ENCODE assay signal across 9 mouse cellular contexts in the genomic region with DNA sequence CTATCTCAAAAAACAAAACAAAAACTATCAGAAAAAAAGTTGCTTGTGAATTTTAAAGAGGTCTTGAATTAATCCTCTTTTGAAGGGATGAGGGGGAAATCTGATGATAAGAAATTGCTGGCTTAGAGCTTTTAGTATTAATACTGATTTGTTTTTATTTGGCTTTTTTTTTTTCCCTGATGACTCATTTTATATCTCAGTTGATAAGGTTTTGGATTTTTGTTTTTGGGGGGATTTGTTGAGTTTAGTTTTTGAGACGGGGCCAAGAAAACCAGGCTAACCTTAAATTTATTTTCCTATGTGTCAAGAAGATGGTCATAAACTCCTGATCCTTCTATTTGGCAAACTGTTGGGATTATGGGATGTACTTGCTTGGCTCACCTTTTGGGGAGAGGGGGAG. TPM values are rescaled to one million over a fixed set of nuclear protein-coding genes. Genes with fewer than 3 reads are reported as not detected.
DNase-seq lines count a peak whose midpoint lies in the region; ATAC-seq and TF ChIP-seq lines count a peak whose summit lies in the region.
"Had no signal": no experiment of that assay in that cellular context is flagged by ENCODE, and none has a peak within 500 bp of the region (broad histone marks: within the 10 kb centered on the region; RNA-seq: fewer than 3 reads in every experiment).

No protein-coding gene starts in this region.

- 84% methylated on average over 1 of the region's 1 CpGs for WGBS in lung, embryonic 14.5 days
- WGBS in intestine, embryonic 16.5 days = 76% methylated on average over 1 of the region's 1 CpGs
- WGBS in neural tube, embryonic 12.5 days = 100% methylated on average over 1 of the region's 1 CpGs

- no peaks in the 10 kb centered on the region for H3K9me3 ChIP-seq in lung, embryonic 14.5 days (ENCODE audit: low read depth, low read length)
- H3K9me3 ChIP-seq in intestine, embryonic 16.5 days (ENCODE audit: control insufficient read depth, low read length) = no peaks in the 10 kb centered on the region
- no peaks in the 10 kb centered on the region for H3K9me3 ChIP-seq in neural tube, embryonic 12.5 days

- H3K9ac ChIP-seq in lung, embryonic 14.5 days = peak overlapping the region; percentile 99; the same call in 1 of the 2 replicates
- H3K9ac ChIP-seq in intestine, embryonic 16.5 days (ENCODE audit: low read depth, low read length) = no peak overlapping the region
- H3K9ac ChIP-seq in neural tube, embryonic 12.5 days = no peak overlapping the region

- H3K27ac ChIP-seq in lung, embryonic 14.5 days (ENCODE audit: low read depth) = no peak overlapping the region
- no peak overlapping the region for H3K27ac ChIP-seq in embryonic fibroblast, embryonic 13.5 days (ENCODE audit: insufficient read depth, low read length)
- no peak overlapping the region for H3K27ac ChIP-seq in intestine, embryonic 16.5 days (ENCODE audit: low read length)
- H3K27ac ChIP-seq in neural tube, embryonic 12.5 days = no peak overlapping the region

- DNase-seq in lung, embryonic 14.5 days = no peak
- DNase-seq in lung, postnatal 4 days = no peak
- DNase-seq in Muller cell, postnatal 12 days (ENCODE audit: inconsistent ontology term) = no peak
- no peak for DNase-seq in layer of hippocampus, postnatal 14 days (ENCODE audit: low spot score in 2 of 2)
- DNase-seq: cerebellum, postnatal 14 days had no signal

- no peak for TF ChIP-seq POLR2A in embryonic fibroblast, embryonic 13.5 days (IDR thresholded peaks at IDR 0.05; ENCODE audit: low read depth, low read length)

- TF ChIP-seq CTCF in lung, embryonic 14.5 days (IDR thresholded peaks at IDR 0.05; ENCODE audit: low read depth) = no peak
- TF ChIP-seq CTCF in embryonic fibroblast, embryonic 13.5 days (IDR thresholded peaks at IDR 0.05; ENCODE audit: borderline replicate concordance, insufficient read depth, low read length) = no peak

- peak overlapping the region; percentile 99; the same call in 1 of the 2 replicates for H3K4me3 ChIP-seq in lung, embryonic 14.5 days (ENCODE audit: low read depth, low read length)
- peak overlapping the region; percentile 24; the same call in 1 of the 2 replicates for H3K4me3 ChIP-seq in embryonic fibroblast, embryonic 13.5 days (ENCODE audit: insufficient read depth, low read length)
- no peak overlapping the region for H3K4me3 ChIP-seq in intestine, embryonic 16.5 days (ENCODE audit: low read length)
- no peak overlapping the region for H3K4me3 ChIP-seq in neural tube, embryonic 12.5 days

- peaks cover 30% of the 10 kb centered on the region for H3K36me3 ChIP-seq in lung, embryonic 14.5 days (ENCODE audit: insufficient read depth)
- H3K36me3 ChIP-seq in intestine, embryonic 16.5 days (ENCODE audit: control insufficient read depth, insufficient read depth, low read length) = 0 out of 2 replicates have a peak, but pooled peaks cover 3% of the 10 kb centered on the region
- peaks cover 19% of the 10 kb centered on the region for H3K36me3 ChIP-seq in neural tube, embryonic 12.5 days

- H3K27me3 ChIP-seq in lung, embryonic 14.5 days (ENCODE audit: insufficient read depth, low read length) = no peaks in the 10 kb centered on the region
- H3K27me3 ChIP-seq in intestine, embryonic 16.5 days (replicated peaks; ENCODE audit: control insufficient read depth, insufficient read depth, low read length) = no peaks in the 10 kb centered on the region
- no peaks in the 10 kb centered on the region for H3K27me3 ChIP-seq in neural tube, embryonic 12.5 days (replicated peaks)

- peak overlapping the region; percentile 94 for H3K4me2 ChIP-seq in lung, embryonic 14.5 days
- H3K4me2 ChIP-seq in intestine, embryonic 16.5 days (ENCODE audit: low read depth, low read length) = peak overlapping the region; percentile 71
- H3K4me2 ChIP-seq in neural tube, embryonic 12.5 days (replicated peaks) = peak overlapping the region; percentile 83

- no peak for ATAC-seq in lung, embryonic 14.5 days (ENCODE audit: insufficient read depth)
- no peak for ATAC-seq in intestine, embryonic 16.5 days
- no peak for ATAC-seq in neural tube, embryonic 12.5 days (ENCODE audit: low FRiP score, low read depth)

- peaks cover 3% of the 10 kb centered on the region for H3K4me1 ChIP-seq in lung, embryonic 14.5 days (ENCODE audit: insufficient read depth)
- H3K4me1 ChIP-seq in embryonic fibroblast, embryonic 13.5 days (ENCODE audit: control insufficient read depth, insufficient read depth, low read length) = 0 out of 2 replicates have a peak, but pooled peaks cover 1% of the 10 kb centered on the region
- H3K4me1 ChIP-seq in intestine, embryonic 16.5 days (ENCODE audit: control insufficient read depth, insufficient read depth, low read length) = peaks cover 20% of the 10 kb centered on the region; the same call in 1 of the 2 replicates
- H3K4me1 ChIP-seq in neural tube, embryonic 12.5 days = peaks cover 18% of the 10 kb centered on the region

RNA-seq across cellular contexts. Expression of gene Skp1a, which starts 2.1 kb away (rescaled TPM):
- polyA plus RNA-seq in lung, embryonic 14.5 days (2014; fragmentation: Nextera tagmentation; extraction: Ambion mirVana) = 781 and 807 TPM in 2 replicates
- 311 TPM in 2 replicates for polyA plus RNA-seq in embryonic fibroblast, embryonic 13.5 days (2011; ENCODE audit: insufficient read length, low read depth, missing spikeins)
- 708 and 723 TPM in 2 replicates for polyA plus RNA-seq in intestine, embryonic 16.5 days (2015; fragmentation: Nextera tagmentation; extraction: Ambion mirVana)
- polyA plus RNA-seq in neural tube, embryonic 12.5 days (2016; fragmentation: Nextera tagmentation; extraction: Ambion mirVana) = 1,002 and 1,024 TPM in 2 replicates
- 100 to 1,000 TPM; 467 to 471 TPM for total RNA-seq in layer of hippocampus, postnatal 14 days (2021)

RNA-seq across cellular contexts. Expression of gene Olfr1371, which starts 20.1 kb away (rescaled TPM):
- not detected in 2 replicates for polyA plus RNA-seq in lung, embryonic 14.5 days (2014; fragmentation: Nextera tagmentation; extraction: Ambion mirVana)
- not detected in 2 replicates for polyA plus RNA-seq in embryonic fibroblast, embryonic 13.5 days (2011; ENCODE audit: insufficient read length, low read depth, missing spikeins)
- not detected in 2 replicates for polyA plus RNA-seq in intestine, embryonic 16.5 days (2015; fragmentation: Nextera tagmentation; extraction: Ambion mirVana)
- polyA plus RNA-seq in neural tube, embryonic 12.5 days (2016; fragmentation: Nextera tagmentation; extraction: Ambion mirVana) = not detected in 2 replicates
- not detected for total RNA-seq in layer of hippocampus, postnatal 14 days (2021)
- total RNA-seq: heart, postnatal 25 days had no signal

RNA-seq across cellular contexts. Expression of gene Tcf7, which starts 48.9 kb away (rescaled TPM):
- polyA plus RNA-seq in lung, embryonic 14.5 days (2014; fragmentation: Nextera tagmentation; extraction: Ambion mirVana) = 64.2 and 68.8 TPM in 2 replicates
- polyA plus RNA-seq in embryonic fibroblast, embryonic 13.5 days (2011; ENCODE audit: insufficient read length, low read depth, missing spikeins) = 2.1 and 2.4 TPM in 2 replicates
- polyA plus RNA-seq in intestine, embryonic 16.5 days (2015; fragmentation: Nextera tagmentation; extraction: Ambion mirVana) = 2.9 and 3.4 TPM in 2 replicates
- polyA plus RNA-seq in neural tube, embryonic 12.5 days (2016; fragmentation: Nextera tagmentation; extraction: Ambion mirVana) = 7.5 and 8.8 TPM in 2 replicates
- 1 to 10 TPM; 6.0 to 6.3 TPM for total RNA-seq in layer of hippocampus, postnatal 14 days (2021)

Comparison
In these comparisons a context has a peak if more than half of its experiments do, and no peak if none do; other contexts are left out.
1. H3K4me3 ChIP-seq: peak in lung, embryonic 14.5 days (single experiment) and embryonic fibroblast, embryonic 13.5 days (single experiment); none in intestine, embryonic 16.5 days (single experiment) and neural tube, embryonic 12.5 days (single experiment).
2. Peak in every context shown above with its lines, with median percentiles within 50 percentile points of each other: H3K4me2 ChIP-seq.